Mouse (Mus musculus) neural tube, embryonic 13.5 days (tissue): ENCODE results near the gene Dhh. TPM values are rescaled to one million over a fixed set of nuclear protein-coding genes. Genes with fewer than 3 reads are reported as not detected.
A peak's percentile ranks its signal among the peaks of the same experiment; 100 is the strongest.

Experiments
- ATAC-seq: fragments of 200-750 bp; cut with Nextera tagmentation; 2 replicates; pipeline ENCODE4 v1.8.0; 2017; ENCODE audit warnings: low read depth, mild to moderate bottlenecking, moderate TSS enrichment, moderate library complexity
- H3K27ac ChIP-seq: fragments of 300-500 bp; sonication (generic); replicated peaks from 2 replicates; pipeline ENCODE4 v1.5.1; 2015; ENCODE audit warnings: moderate library complexity, mild to moderate bottlenecking, inconsistent platforms
- H3K27me3 ChIP-seq: fragments of 300-500 bp; sonication (generic); 2 replicates; pipeline ENCODE4 v1.6.1; 2015; ENCODE audit warnings: mild to moderate bottlenecking, inconsistent platforms
- H3K36me3 ChIP-seq: fragments of 300-500 bp; sonication (generic); 2 replicates; pipeline ENCODE4 v1.6.1; 2015; ENCODE audit warnings: mild to moderate bottlenecking, inconsistent platforms
- H3K4me1 ChIP-seq: fragments of 300-500 bp; sonication (generic); replicated peaks from 2 replicates; pipeline ENCODE4 v1.6.1; 2015; ENCODE audit warnings: inconsistent platforms
- H3K4me2 ChIP-seq: fragments of 300-500 bp; sonication (generic); 2 replicates; pipeline ENCODE4 v1.6.1; 2015; ENCODE audit warnings: inconsistent platforms, mild to moderate bottlenecking, moderate library complexity
- H3K4me3 ChIP-seq: fragments of 300-500 bp; sonication (generic); 2 replicates; pipeline ENCODE4 v1.5.1; 2015; ENCODE audit warnings: mild to moderate bottlenecking, inconsistent platforms
- H3K9ac ChIP-seq: fragments of 300-500 bp; sonication (generic); 2 replicates; pipeline ENCODE4 v1.6.1; 2015; ENCODE audit warnings: moderate library complexity, mild to moderate bottlenecking, inconsistent platforms
- H3K9me3 ChIP-seq: fragments of 300-500 bp; sonication (generic); 2 replicates; pipeline ENCODE4 v1.6.1; 2016; ENCODE audit warnings: inconsistent platforms
- whole genome bisulfite sequencing: fragments of 180-500 bp; shearing (Covaris S2); methylation state at CpG from one replicate; pipeline ENCODE4 v1.1.7; 2015; 5-methylcytosine and 5-hydroxymethylcytosine counted together
- polyA plus RNA-seq: library from polyadenylated mRNA; unstranded; fragments of >200 nt; fragmentation: Nextera tagmentation; extraction: Ambion mirVana; gene quantifications from 2 replicates; pipeline ENCODE4 v1.2.1, GENCODE M21; 2015

Dhh gene
- polyA plus RNA-seq, 1 experiment from 2014 or later, result 4.3 TPM

GRCm38 (mm10) chr15:98886667-98887387, 11.5 kb downstream of the Dhh start:
- no peak overlapping the region for H3K9ac ChIP-seq
- no peak overlapping the region for H3K4me3 ChIP-seq
- H3K4me1 ChIP-seq, result 0 out of 2 replicates have a peak, but pooled peaks cover 4% of the 10 kb centered on the region
- no peaks in the 10 kb centered on the region for H3K36me3 ChIP-seq
- no peak overlapping the region for H3K4me2 ChIP-seq
- 72% methylated on average over 8 of the region's 8 CpGs for WGBS
- peaks cover 15% of the 10 kb centered on the region for H3K27me3 ChIP-seq
- no peaks in the 10 kb centered on the region for H3K9me3 ChIP-seq
- H3K27ac ChIP-seq, result no peak overlapping the region
- ATAC-seq, result no peak

DNA sequence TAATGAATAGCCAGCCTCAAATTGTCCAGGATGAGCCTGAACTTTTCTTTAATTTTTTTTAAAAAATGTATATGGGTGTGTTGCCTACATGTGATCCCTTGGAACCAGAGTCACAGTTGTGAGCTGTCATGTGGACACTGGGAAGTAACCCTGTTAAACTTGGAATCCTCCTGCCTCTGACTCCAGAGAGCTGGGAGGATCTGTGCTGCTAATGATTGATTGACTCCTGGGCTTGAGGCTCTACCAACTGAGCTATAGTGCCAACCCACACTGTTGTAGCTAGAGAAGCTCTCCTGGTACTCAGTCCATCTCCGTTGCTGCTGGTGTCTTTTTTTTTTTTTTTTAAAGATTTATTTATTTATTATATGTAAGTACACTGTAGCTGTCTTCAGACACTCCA, 14.2 kb downstream of the Dhh start:
- no peak overlapping the region for H3K9ac ChIP-seq
- H3K27me3 ChIP-seq, result no peaks in the 10 kb centered on the region
- ATAC-seq, result no peak
- H3K36me3 ChIP-seq, result no peaks in the 10 kb centered on the region
- no peak overlapping the region for H3K4me3 ChIP-seq
- 88% methylated on average over 1 of the region's 1 CpGs for WGBS
- H3K4me1 ChIP-seq, result peaks cover 22% of the 10 kb centered on the region
- H3K27ac ChIP-seq, result no peak overlapping the region
- H3K4me2 ChIP-seq, result no peak overlapping the region
- no peaks in the 10 kb centered on the region for H3K9me3 ChIP-seq

- ATAC-seq, result no peak
- Histone ChIP-seq H3K9me3 (no peaks in the 10 kb centered on the region), H3K9ac (no peak overlapping the region)
Observed at GRCm38 (mm10) chr15:98883661-98884060, 14.7 kb downstream of the Dhh start.

DNA sequence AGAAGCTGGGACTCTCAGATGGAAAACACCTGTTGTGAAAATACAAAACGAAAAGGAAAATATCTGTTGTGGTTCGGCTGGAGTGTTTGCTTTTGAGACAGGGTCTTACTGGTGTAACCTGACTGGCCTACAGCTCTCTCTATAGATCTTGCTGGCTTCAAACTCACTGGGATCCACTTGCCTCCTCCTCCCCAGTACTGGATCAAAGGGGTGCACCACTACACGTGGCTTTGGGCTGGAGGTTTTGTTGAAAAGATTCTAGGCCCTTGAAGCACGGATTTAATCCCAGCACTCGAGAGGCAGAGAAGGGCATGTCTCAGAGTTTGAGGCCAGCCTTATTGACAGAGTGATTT, 16.7 kb downstream of the Dhh start:
- ATAC-seq, result peak; percentile 21; the same call in 1 of the 2 replicates
- no peak overlapping the region for H3K27ac ChIP-seq

More at GRCm38 (mm10) chr15:98883661-98884060, 14.7 kb downstream of the Dhh start:
- Histone ChIP-seq H3K36me3 (0 out of 2 replicates have a peak, but pooled peaks cover 4% of the 10 kb centered on the region), H3K4me3 (no peak overlapping the region), H3K4me1 (peaks cover 26% of the 10 kb centered on the region), H3K27me3 (no peaks in the 10 kb centered on the region), H3K4me2 (no peak overlapping the region), H3K27ac (no peak overlapping the region)

DNA sequence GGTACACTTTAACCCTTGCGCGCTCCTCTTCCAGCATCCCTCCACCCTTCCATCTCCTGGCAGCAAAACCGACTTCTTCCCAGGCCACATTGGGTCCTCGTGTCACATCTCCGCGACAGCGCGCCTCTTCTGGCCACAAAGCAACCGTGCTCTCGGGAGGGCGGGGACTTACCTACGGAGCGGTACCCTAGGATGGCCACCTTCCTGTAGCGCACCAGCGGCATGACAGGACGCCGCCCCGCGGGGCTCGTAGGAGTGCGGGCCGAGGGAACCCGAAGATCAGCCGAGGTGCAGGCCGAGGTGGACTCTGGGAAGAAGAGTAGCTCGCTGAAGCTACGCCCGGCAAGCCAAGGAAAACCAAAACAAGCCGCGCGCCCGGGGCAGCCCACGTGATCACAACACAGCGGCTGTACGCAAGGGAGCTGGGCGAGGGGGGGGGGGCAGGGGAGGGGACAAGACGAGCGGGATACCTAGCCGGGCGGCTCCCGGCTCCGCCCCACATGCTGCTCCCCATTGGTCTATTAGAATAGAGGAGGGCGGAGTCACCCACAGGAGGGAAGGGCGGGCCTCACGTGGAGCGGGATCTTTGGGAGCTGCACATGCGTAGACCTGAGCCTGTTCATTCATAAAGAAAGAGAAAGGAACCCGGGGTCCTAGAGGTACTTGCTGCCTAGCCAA, 17.2 kb downstream of the Dhh start:
- no peaks in the 10 kb centered on the region for H3K27me3 ChIP-seq
- peaks cover 26% of the 10 kb centered on the region for H3K4me1 ChIP-seq
- no peaks in the 10 kb centered on the region for H3K9me3 ChIP-seq
- peak overlapping the region; percentile 74 for H3K9ac ChIP-seq
- peak; percentile 97 for ATAC-seq
- peak overlapping the region; percentile 68 for H3K4me3 ChIP-seq
- peak overlapping the region; percentile 78 for H3K4me2 ChIP-seq
- under 1% methylated on average over 45 of the region's 48 CpGs for WGBS
- H3K36me3 ChIP-seq, result peaks cover 11% of the 10 kb centered on the region
- H3K27ac ChIP-seq, result peak overlapping the region; percentile 91

More for the DNA sequence above, 16.7 kb downstream of the Dhh start:
- Histone ChIP-seq H3K4me3 (peak overlapping the region; percentile 68), H3K9ac (peak overlapping the region; percentile 52; the same call in 1 of the 2 replicates), H3K36me3 (peaks cover 11% of the 10 kb centered on the region), H3K4me2 (peak overlapping the region; percentile 78), H3K27me3 (no peaks in the 10 kb centered on the region), H3K9me3 (no peaks in the 10 kb centered on the region), H3K4me1 (peaks cover 26% of the 10 kb centered on the region)
- 9% methylated on average over 5 of the region's 5 CpGs for WGBS

DNA sequence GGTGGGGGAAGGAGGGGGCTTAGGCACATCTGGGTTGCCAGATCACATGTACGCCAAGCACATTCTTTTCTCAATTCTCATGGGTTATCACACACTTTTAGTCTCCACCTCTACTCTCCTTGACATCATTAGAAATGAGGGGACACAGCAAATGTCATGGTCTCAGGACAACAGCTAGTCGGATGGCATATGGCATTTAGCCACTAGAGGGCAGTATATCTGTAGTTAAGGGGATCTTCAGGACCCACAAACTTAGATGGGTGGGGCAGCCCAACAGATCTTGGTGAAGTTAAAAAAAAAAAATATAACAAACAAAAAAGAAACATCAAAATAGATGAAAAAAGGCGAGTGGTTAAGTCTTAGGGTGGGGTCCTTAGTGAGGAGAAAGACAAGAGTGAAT, 21.0 kb downstream of the Dhh start:
- WGBS, result 17% methylated on average over 3 of the region's 3 CpGs
- Histone ChIP-seq H3K36me3 (peaks cover 11% of the 10 kb centered on the region), H3K4me2 (no peak overlapping the region), H3K27me3 (no peaks in the 10 kb centered on the region), H3K4me3 (no peak overlapping the region), H3K9me3 (no peaks in the 10 kb centered on the region), H3K27ac (no peak overlapping the region), H3K9ac (no peak overlapping the region), H3K4me1 (peaks cover 33% of the 10 kb centered on the region)
- no peak for ATAC-seq

DNA sequence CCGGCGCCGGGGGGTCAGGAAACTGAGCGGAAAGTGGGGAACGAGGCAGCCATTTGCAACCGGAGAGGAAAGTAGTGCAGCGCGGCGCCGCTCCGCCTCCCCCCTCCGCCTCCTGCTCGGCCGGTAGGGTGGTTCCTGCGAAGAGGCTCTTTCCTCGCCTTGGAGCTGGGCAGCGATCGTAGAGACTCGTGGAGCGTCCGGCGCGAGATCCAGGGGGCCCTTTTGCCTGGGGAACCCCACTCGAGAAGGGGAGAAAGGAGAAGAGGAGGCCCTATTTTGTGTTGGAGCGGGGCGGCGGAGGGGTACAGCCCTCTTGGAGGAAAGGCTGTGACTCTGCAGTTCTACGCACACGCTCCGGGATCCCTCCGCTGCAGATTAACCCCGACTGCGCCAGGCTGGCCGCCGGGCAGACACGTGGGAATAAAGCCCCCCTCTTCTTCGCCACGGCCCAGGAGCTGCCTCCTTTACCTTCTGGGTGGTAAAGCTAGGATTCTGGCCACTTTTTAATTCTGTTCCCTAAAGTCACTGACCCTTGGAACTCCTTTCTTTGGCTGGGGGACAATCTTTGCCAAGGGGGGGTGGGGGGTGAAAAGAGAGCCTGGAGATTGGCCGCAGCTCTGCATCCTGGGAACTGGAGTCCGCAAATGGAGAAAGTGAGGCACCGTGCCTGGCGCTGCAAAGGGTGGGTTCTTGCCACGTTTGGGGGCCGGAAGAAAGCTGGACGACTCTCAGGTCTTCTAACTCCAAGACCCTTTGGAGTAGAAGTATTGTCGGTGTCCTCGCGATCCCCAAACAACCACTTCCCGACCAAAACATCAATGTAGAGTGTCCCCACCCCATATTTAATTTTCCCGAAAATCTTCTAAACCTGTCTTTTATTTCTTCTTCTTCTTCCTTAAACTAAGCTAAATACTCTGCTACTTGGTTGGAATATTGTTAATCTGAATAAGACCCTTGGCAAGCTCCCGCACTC, 26.1 kb downstream of the Dhh start:
- Histone ChIP-seq H3K4me1 (peaks cover 42% of the 10 kb centered on the region), H3K36me3 (no peaks in the 10 kb centered on the region), H3K4me2 (peak overlapping the region; percentile 100), H3K9me3 (no peaks in the 10 kb centered on the region), H3K27ac (peak overlapping the region; percentile 99), H3K4me3 (peak overlapping the region; percentile 98), H3K27me3 (no peaks in the 10 kb centered on the region), H3K9ac (peak overlapping the region; percentile 99)
- WGBS, result 2% methylated on average over 50 of the region's 51 CpGs
- peak; percentile 86 for ATAC-seq

- Histone ChIP-seq H3K9ac (peak within 1 kb of the TSS; percentile 99), H3K4me3 (peak within 1 kb of the TSS; percentile 98), H3K4me2 (peak within 1 kb of the TSS; percentile 100), H3K36me3 (peaks cover 5% of the 10 kb centered on the region), H3K9me3 (no peaks in the 10 kb centered on the region), H3K27ac (peak within 1 kb of the TSS; percentile 99), H3K27me3 (no peaks in the 10 kb centered on the region), H3K4me1 (peaks cover 49% of the 10 kb centered on the region)
- WGBS, result under 1% methylated on average over 60 of the region's 94 CpGs
- peak; percentile 57 for ATAC-seq
Observed at GRCm38 (mm10) chr15:98871070-98871915, 27.0 kb downstream of the Dhh start, which contains the start of gene Kmt2d. TSS of gene Kmt2d (minus strand) at chr15:98871204.

DNA sequence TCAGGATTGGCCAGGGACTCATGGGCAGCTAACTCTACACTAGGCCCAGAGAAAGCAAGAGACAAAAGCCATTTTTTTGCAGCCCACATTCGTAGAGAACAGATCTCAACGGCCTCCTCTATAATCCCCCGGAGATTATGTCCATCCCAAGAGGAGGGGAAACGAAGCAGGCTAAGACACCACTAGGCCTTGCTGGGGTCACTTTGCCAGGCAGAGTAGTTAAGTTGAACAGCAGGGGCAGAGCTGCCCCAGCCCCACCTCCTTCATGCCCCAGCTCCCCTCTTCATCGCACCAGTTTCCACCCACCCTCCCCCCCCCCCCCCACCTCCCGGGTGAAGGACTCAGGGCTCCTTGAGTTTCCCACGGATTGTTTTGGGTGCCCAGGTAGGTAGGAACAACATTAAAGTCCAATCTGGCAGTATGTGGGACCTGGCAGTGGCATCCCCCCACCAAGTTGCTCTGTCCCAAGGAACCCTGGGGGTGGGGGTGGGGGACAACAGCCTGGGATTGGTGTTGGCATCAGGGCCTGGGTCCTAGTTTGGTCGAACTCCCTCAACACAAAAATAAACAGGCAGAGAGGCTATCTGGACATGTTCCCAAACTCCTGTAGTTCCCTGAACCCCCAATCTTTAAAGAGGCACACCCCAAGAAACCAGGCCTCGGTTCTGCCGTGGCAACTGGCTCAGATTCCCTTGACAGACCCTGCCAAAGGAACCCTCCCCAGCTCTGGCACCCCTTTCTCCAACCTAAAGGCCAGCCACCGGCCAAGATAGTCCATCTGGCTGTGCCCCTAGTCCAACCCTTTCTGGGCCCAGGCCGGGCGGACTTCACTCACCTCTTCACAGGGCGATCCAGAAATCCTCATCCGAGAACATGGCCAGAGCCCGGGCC, 27.9 kb downstream of the Dhh start:
- H3K4me3 ChIP-seq, result peak overlapping the region; percentile 98
- peak overlapping the region; percentile 99 for H3K9ac ChIP-seq
- peaks cover 13% of the 10 kb centered on the region for H3K36me3 ChIP-seq
- H3K4me2 ChIP-seq, result peak overlapping the region; percentile 100
- H3K9me3 ChIP-seq, result no peaks in the 10 kb centered on the region
- H3K27me3 ChIP-seq, result no peaks in the 10 kb centered on the region
- peak overlapping the region; percentile 99 for H3K27ac ChIP-seq
- 0% methylated on average over 14 of the region's 16 CpGs for WGBS
- peaks cover 49% of the 10 kb centered on the region for H3K4me1 ChIP-seq
- ATAC-seq, result no peak

GRCm38 (mm10) chr15:98869342-98870178, 28.8 kb downstream of the Dhh start:
- peaks cover 49% of the 10 kb centered on the region for H3K4me1 ChIP-seq
- peak overlapping the region; percentile 100 for H3K4me2 ChIP-seq
- 12% methylated on average over 8 of the region's 8 CpGs for WGBS
- no peaks in the 10 kb centered on the region for H3K9me3 ChIP-seq
- H3K9ac ChIP-seq, result peak overlapping the region; percentile 99
- peak overlapping the region; percentile 20; the same call in 1 of the 2 replicates for H3K27ac ChIP-seq
- peaks cover 22% of the 10 kb centered on the region for H3K36me3 ChIP-seq
- no peak for ATAC-seq
- peak overlapping the region; percentile 98 for H3K4me3 ChIP-seq
- no peaks in the 10 kb centered on the region for H3K27me3 ChIP-seq
